Mouse (Mus musculus) right cerebral cortex, postnatal 10 days (tissue): ENCODE measurements at regions not wholly inside any gene's neighbourhood (a gene's known extent, or its start where the extent isn't known, plus 50 kb on each side); places are given as distances from the start of the nearest gene placed in this dataset.
"Not testable (repeated sequence)": the region's sequence is repeated elsewhere in the genome, so short reads cannot be mapped to it uniquely, and the experiment has no call there.

Experiments
- DNase-seq, 2 experiments: peaks; one replicate each; pipeline ENCODE4 v3.0.0; 2021; ENCODE audit warnings: low spot score in 2 of 2

- DNase-seq: no peak
These were observed 405.1 kb downstream of the Gja1 start for GRCm38 (mm10) chr10:56782265-56782664.

GRCm38 (mm10) chr10:56783941-56784340 lies 406.8 kb downstream of the Gja1 start:
- no peak for DNase-seq

- no peak for DNase-seq
These were observed 411.0 kb downstream of the Gja1 start for GRCm38 (mm10) chr10:56788081-56788480.

- peak in 1 of 2 experiments; percentile 18 for DNase-seq
These were observed 415.9 kb downstream of the Gja1 start for GRCm38 (mm10) chr10:56793074-56793473.

- DNase-seq: peak; percentile 20 to 21
These were observed 418.3 kb downstream of the Gja1 start for GRCm38 (mm10) chr10:56795396-56795795.

GRCm38 (mm10) chr10:56799307-56799706 lies 422.2 kb downstream of the Gja1 start:
- DNase-seq: no peak

GRCm38 (mm10) chr10:56799745-56800144 lies 422.6 kb downstream of the Gja1 start:
- DNase-seq: no peak

- no peak for DNase-seq
These were observed 431.9 kb downstream of the Gja1 start for GRCm38 (mm10) chr10:56809006-56809405.

- DNase-seq: no peak
These were observed 445.0 kb downstream of the Gja1 start for GRCm38 (mm10) chr10:56822158-56822557.

- no peak for DNase-seq
These were observed 454.2 kb downstream of the Gja1 start for GRCm38 (mm10) chr10:56831331-56831730.

- DNase-seq: peak; percentile 48 to 58
These were observed 454.8 kb downstream of the Gja1 start for GRCm38 (mm10) chr10:56831966-56832365.

GRCm38 (mm10) chr10:56836130-56836529 lies 459.0 kb downstream of the Gja1 start:
- no peak for DNase-seq

- DNase-seq: peak; percentile 74 to 77
These were observed 461.9 kb downstream of the Gja1 start for GRCm38 (mm10) chr10:56839006-56839495.

- DNase-seq: peak; percentile 71 to 74
These were observed 462.4 kb downstream of the Gja1 start for GRCm38 (mm10) chr10:56839545-56839944.

GRCm38 (mm10) chr10:56840732-56841131 lies 463.6 kb downstream of the Gja1 start:
- peak in 1 of 2 experiments; percentile 36 for DNase-seq

GRCm38 (mm10) chr10:56841486-56841885 lies 464.4 kb downstream of the Gja1 start:
- DNase-seq: no peak

GRCm38 (mm10) chr10:56841973-56842372 lies 464.8 kb downstream of the Gja1 start:
- DNase-seq: no peak

GRCm38 (mm10) chr10:56852484-56852883 lies 475.4 kb downstream of the Gja1 start:
- no peak for DNase-seq

- DNase-seq: no peak
These were observed 479.1 kb downstream of the Gja1 start for GRCm38 (mm10) chr10:56856186-56856585.

GRCm38 (mm10) chr10:56879744-56880143 lies 502.6 kb downstream of the Gja1 start:
- no peak for DNase-seq

GRCm38 (mm10) chr10:56880154-56880591 lies 503.0 kb downstream of the Gja1 start:
- DNase-seq: peak; percentile 31 to 42

- DNase-seq: peak in 1 of 2 experiments; percentile 28
These were observed 507.6 kb downstream of the Gja1 start for GRCm38 (mm10) chr10:56884456-56885410.

GRCm38 (mm10) chr10:56891530-56891929 lies 514.4 kb downstream of the Gja1 start:
- not testable (repeated sequence) for DNase-seq
